Mouse (Mus musculus) left cerebral cortex, postnatal 14 days (tissue): ENCODE data around the gene Dnaja3. TPM values are rescaled to one million over a fixed set of nuclear protein-coding genes. Genes with fewer than 3 reads are reported as not detected.

Source experiments
- DNase-seq, 2 experiments: peaks; one replicate each; pipeline ENCODE4 v3.0.0; 2021 to 2022; ENCODE audit warnings: low spot score in 2 of 2, mixed read lengths in 1 of 2
- intact Hi-C: fragments of 180-260 bp; cut with DNase I; formaldehyde crosslinking; loops from one replicate; pipeline ENCODE4 v1.15.1; 2025
- long read RNA-seq, 2 experiments: library from polyadenylated mRNA; stranded (forward); transcript quantifications; one replicate each; pipeline ENCODE4 v2.0.0; 2021
- total RNA-seq, 2 experiments: library from RNA; stranded (reverse); gene quantifications; 2 replicates each; pipeline ENCODE4 v1.2.3; 2021

Dnaja3 gene
- 10 to 100 TPM; 63.6 to 65.9 TPM for total RNA-seq
- long read RNA-seq, experiment 1, transcript Dnaja3-201 (12 exons, 2,648 nt): minor isoform, 20 of 117 reads
- long read RNA-seq, experiment 1, transcript Dnaja3-202 (11 exons, 2,505 nt): major isoform, 85 of 117 reads
- long read RNA-seq, experiment 1, partial matches to known transcripts: 5 of 117 reads
- long read RNA-seq, experiment 1, other reads (novel, unspliced or antisense): 7 of 117 reads
- long read RNA-seq, experiment 2, transcript Dnaja3-202 (11 exons, 2,505 nt): major isoform, 81 of 111 reads
- long read RNA-seq, experiment 2, transcript Dnaja3-201 (12 exons, 2,648 nt): minor isoform, 16 of 111 reads
- long read RNA-seq, experiment 2, partial matches to known transcripts: 8 of 111 reads
- long read RNA-seq, experiment 2, other reads (novel, unspliced or antisense): 6 of 111 reads

GRCm38 (mm10) chr16:4639831-4640237, at the start of gene Dnaja3, which contains the start of gene Vasn:
Dnaja3 (plus strand) TSS chr16:4639989.
Vasn (plus strand) TSS chr16:4639941.
- peak; percentile 74 to 75 for DNase-seq
- intact Hi-C loops: no loop called here

GRCm38 (mm10) chr16:4590236-4590635, 49.6 kb upstream of the Dnaja3 start:
- no peak for DNase-seq
- intact Hi-C loops: loop anchor here (5.0 kb wide), 1 partner anchor 33 kb away; the partner anchor contains the start of gene Tfap4

- intact Hi-C loops: loop anchor here (5.0 kb wide), 1 partner anchor 36 kb away; the partner anchor contains the start of gene Tfap4
- peak; percentile 47 to 68 for DNase-seq
Observed at GRCm38 (mm10) chr16:4592909-4593875, 46.6 kb upstream of the Dnaja3 start.

GRCm38 (mm10) chr16:4593971-4594813, 45.6 kb upstream of the Dnaja3 start, which contains the start of gene Glis2:
Glis2 (plus strand) TSS chr16:4594713.
- intact Hi-C loops: loop anchor here (5.0 kb wide), 1 partner anchor 37 kb away; the partner anchor contains the start of gene Tfap4
- DNase-seq: peak in 1 of 2 experiments; percentile 52

GRCm38 (mm10) chr16:4594814-4595526, 44.8 kb upstream of the Dnaja3 start:
- no peak for DNase-seq
- intact Hi-C loops: loop anchor here (5.0 kb wide), 1 partner anchor 38 kb away; the partner anchor contains the start of gene Tfap4

GRCm38 (mm10) chr16:4595527-4595963, 44.2 kb upstream of the Dnaja3 start:
- DNase-seq: no peak
- intact Hi-C loops: no loop called here

GRCm38 (mm10) chr16:4596141-4596728, 43.6 kb upstream of the Dnaja3 start:
- intact Hi-C loops: no loop called here
- no peak for DNase-seq

GRCm38 (mm10) chr16:4596836-4597235, 43.0 kb upstream of the Dnaja3 start:
- intact Hi-C loops: no loop called here
- no peak for DNase-seq

- intact Hi-C loops: no loop called here
- DNase-seq: no peak
Observed at GRCm38 (mm10) chr16:4597296-4597695, 42.5 kb upstream of the Dnaja3 start.

GRCm38 (mm10) chr16:4598041-4598440, 41.7 kb upstream of the Dnaja3 start:
- intact Hi-C loops: no loop called here

GRCm38 (mm10) chr16:4598891-4599543, 40.8 kb upstream of the Dnaja3 start:
- intact Hi-C loops: no loop called here
- DNase-seq: no peak

More at GRCm38 (mm10) chr16:4598041-4598440, 41.7 kb upstream of the Dnaja3 start:
- no peak for DNase-seq

GRCm38 (mm10) chr16:4599616-4600015, 40.2 kb upstream of the Dnaja3 start:
- no peak for DNase-seq
- intact Hi-C loops: no loop called here

GRCm38 (mm10) chr16:4600701-4601310, 39.0 kb upstream of the Dnaja3 start:
- DNase-seq: no peak
- intact Hi-C loops: no loop called here

GRCm38 (mm10) chr16:4602189-4602588, 37.6 kb upstream of the Dnaja3 start:
- no peak for DNase-seq
- intact Hi-C loops: no loop called here

- DNase-seq: no peak
- intact Hi-C loops: no loop called here
Observed at GRCm38 (mm10) chr16:4602766-4603452, 36.9 kb upstream of the Dnaja3 start.

GRCm38 (mm10) chr16:4603453-4603837, 36.3 kb upstream of the Dnaja3 start:
- intact Hi-C loops: no loop called here
- DNase-seq: no peak
